14 mouse cellular contexts compared by ENCODE assay signal in genomic region chr11:118008843-118009242, GRCm38 (mm10). TPM values are rescaled to one million over a fixed set of nuclear protein-coding genes. Genes with fewer than 3 reads are reported as not detected.
DNase-seq lines count a peak whose midpoint lies in the region; ATAC-seq and TF ChIP-seq lines count a peak whose summit lies in the region.
"Had no signal": no experiment of that assay in that cellular context is flagged by ENCODE, and none has a peak within 500 bp of the region (broad histone marks: within the 10 kb centered on the region; RNA-seq: fewer than 3 reads in every experiment).

No protein-coding gene starts in this region.

- peak overlapping the region; percentile 38; the same call in 1 of the 2 replicates for H3K9ac ChIP-seq in heart, embryonic 14.5 days (ENCODE audit: low read length)
- H3K9ac ChIP-seq in liver, embryonic 13.5 days: peak overlapping the region; percentile 42; the same call in 1 of the 2 replicates
- peak overlapping the region; percentile 35; the same call in 1 of the 2 replicates for H3K9ac ChIP-seq in ES-E14 (ENCODE audit: insufficient read depth, low read depth, low read length, poor library complexity, severe bottlenecking)
- H3K9ac ChIP-seq in limb, embryonic 13.5 days: peak overlapping the region; percentile 39; the same call in 1 of the 2 replicates

- DNase-seq in heart, postnatal 25 days (ENCODE audit: low spot score): no peak
- DNase-seq in liver, embryonic 13.5 days: no peak
- DNase-seq in liver (no peak), ES-E14 (ENCODE audit: low read depth, low spot score) (no peak)
- no peak for DNase-seq in gastrocnemius, adult 8-10 months (ENCODE audit: low spot score in 2 of 2)
- DNase-seq: cerebellum, adult 11 months; gastrocnemius, postnatal 36 days; kidney, adult 11 months; spleen, adult 18-20 months; thymus, adult 18-20 months had no signal

- no peaks in the 10 kb centered on the region for H3K27me3 ChIP-seq in heart, embryonic 14.5 days (ENCODE audit: control insufficient read depth, insufficient read depth, low read length)
- no peaks in the 10 kb centered on the region for H3K27me3 ChIP-seq in liver, embryonic 13.5 days
- H3K27me3 ChIP-seq in limb, embryonic 13.5 days: no peaks in the 10 kb centered on the region

- ATAC-seq in heart, embryonic 14.5 days (ENCODE audit: insufficient number of reproducible peaks, insufficient read depth, low FRiP score, low read depth): no peak
- no peak for ATAC-seq in liver, embryonic 13.5 days (ENCODE audit: low read depth)
- no peak for ATAC-seq in limb, embryonic 13.5 days (ENCODE audit: low FRiP score, low read depth)
- ATAC-seq in monocyte, adult 5-6 weeks (replicated peaks; ENCODE audit: insufficient number of reproducible peaks, low FRiP score, low TSS enrichment, poor library complexity, severe bottlenecking): no peak
- ATAC-seq: forebrain, embryonic 16.5 days had no signal

- no peak overlapping the region for H3K4me3 ChIP-seq in heart, embryonic 14.5 days (ENCODE audit: control insufficient read depth in 1 of 2, insufficient read depth in 1 of 2, low read depth in 1 of 2, low read length in 2 of 2)
- H3K4me3 ChIP-seq in liver, embryonic 13.5 days (replicated peaks): no peak overlapping the region
- H3K4me3 ChIP-seq in ES-E14 (ENCODE audit: insufficient read depth in 1 of 2, low read depth in 1 of 2, low read length in 2 of 2, poor library complexity in 1 of 2, severe bottlenecking in 1 of 2): peak overlapping the region; percentile 31 to 38; a peak in 3 of 4 replicates
- H3K4me3 ChIP-seq in limb, embryonic 13.5 days: no peak overlapping the region

- no peaks in the 10 kb centered on the region for H3K9me3 ChIP-seq in heart, embryonic 14.5 days (ENCODE audit: control insufficient read depth, low read length)
- no peaks in the 10 kb centered on the region for H3K9me3 ChIP-seq in liver, embryonic 13.5 days (replicated peaks)
- no peaks in the 10 kb centered on the region for H3K9me3 ChIP-seq in ES-E14 (ENCODE audit: control insufficient read depth, insufficient read depth, low read depth, low read length)
- H3K9me3 ChIP-seq in limb, embryonic 13.5 days: no peaks in the 10 kb centered on the region

- H3K4me2 ChIP-seq in heart, embryonic 14.5 days (ENCODE audit: low read length): 0 out of 2 replicates have a peak overlapping the region, but pooled peaks have one; percentile 4
- no peak overlapping the region for H3K4me2 ChIP-seq in liver, embryonic 13.5 days
- no peak overlapping the region for H3K4me2 ChIP-seq in limb, embryonic 13.5 days (replicated peaks)

- intact Hi-C loops in heart, postnatal 25 days (cut with DNase I): no loop called here

- in situ Hi-C loops in ES-E14 (cut with MboI; ENCODE audit: low sequenced_read_pairs in 2 of 2, unreplicated experiment in 2 of 2): no loop called here

- peaks cover 30 to 36% of the 10 kb centered on the region in 2 experiments for H3K4me1 ChIP-seq in heart, embryonic 14.5 days (ENCODE audit: control insufficient read depth in 2 of 2, insufficient read depth in 2 of 2, low read length in 2 of 2)
- peaks cover 66% of the 10 kb centered on the region for H3K4me1 ChIP-seq in liver, embryonic 13.5 days (replicated peaks)
- H3K4me1 ChIP-seq in ES-E14 (ENCODE audit: control insufficient read depth in 2 of 2, insufficient read depth in 2 of 2, low read length in 2 of 2, poor library complexity in 1 of 2): peaks cover 44 to 45% of the 10 kb centered on the region in 2 experiments
- H3K4me1 ChIP-seq in limb, embryonic 13.5 days: peaks cover 24% of the 10 kb centered on the region

- H3K36me3 ChIP-seq in heart, embryonic 14.5 days (ENCODE audit: control insufficient read depth, insufficient read depth, low read length): peaks cover 42% of the 10 kb centered on the region
- peaks cover 83% of the 10 kb centered on the region for H3K36me3 ChIP-seq in liver, embryonic 13.5 days
- peaks cover 21% of the 10 kb centered on the region for H3K36me3 ChIP-seq in ES-E14 (ENCODE audit: control insufficient read depth, insufficient read depth, low read length, poor library complexity, severe bottlenecking)
- H3K36me3 ChIP-seq in limb, embryonic 13.5 days: peaks cover 55% of the 10 kb centered on the region

- 68% methylated on average over 8 of the region's 8 CpGs for WGBS in heart, embryonic 14.5 days
- WGBS in liver, embryonic 13.5 days (ENCODE audit: insufficient replicate concordance): 85% methylated on average over 8 of the region's 8 CpGs
- 78% methylated on average over 8 of the region's 8 CpGs for WGBS in limb, embryonic 13.5 days

- peak overlapping the region; percentile 51 to 72 for H3K27ac ChIP-seq in heart, embryonic 14.5 days (replicated peaks in 1 of 2; ENCODE audit: control insufficient read depth in 1 of 2, insufficient read depth in 1 of 2, low read depth in 2 of 2, low read length in 2 of 2)
- H3K27ac ChIP-seq in liver, embryonic 13.5 days: peak overlapping the region; percentile 50; the same call in 1 of the 2 replicates
- H3K27ac ChIP-seq in ES-E14 (ENCODE audit: insufficient read depth, low read depth, low read length, poor library complexity, severe bottlenecking): peak overlapping the region; percentile 47; the same call in 1 of the 2 replicates
- 0 out of 2 replicates have a peak overlapping the region, but pooled peaks have one; percentile 3 for H3K27ac ChIP-seq in limb, embryonic 13.5 days

TF ChIP-seq in ES-E14, 5 proteins besides CTCF, POLR2A, EP300 and RAD21:
- TF ChIP-seq CHD2 (IDR thresholded peaks at IDR 0.05; ENCODE audit: low read depth, low read length) (no peak), HCFC1 (IDR thresholded peaks at IDR 0.05; ENCODE audit: borderline replicate concordance, insufficient read depth, low read length) (no peak)

RNA-seq across cellular contexts. Expression of gene Pgs1, which starts 22.8 kb away (rescaled TPM):
- polyA plus RNA-seq in heart, embryonic 14.5 days (2014; fragmentation: Nextera tagmentation; extraction: Ambion mirVana): 23.1 TPM in 2 replicates
- total RNA-seq in heart, postnatal 25 days (2021): 10 to 100 TPM; 18.1 to 18.2 TPM
- 18.1 and 19.4 TPM in 2 replicates for polyA plus RNA-seq in liver, embryonic 13.5 days (2015; fragmentation: Nextera tagmentation; extraction: Ambion mirVana)
- 95.2 and 101 TPM in 2 replicates for total RNA-seq in ES-E14 (2012; rRNA removed)
- 34.4 and 35.7 TPM in 2 replicates for polyA plus RNA-seq in limb, embryonic 13.5 days (2015; fragmentation: Nextera tagmentation; extraction: Ambion mirVana)
- total RNA-seq in gastrocnemius, adult 8-10 months (2022): 10 to 100 TPM; 16.9 to 23.0 (median 19.1) TPM
- total RNA-seq in monocyte, adult 5-6 weeks (2017): 20.4 to 31.7 TPM (median 30.1 TPM) in 3 replicates

RNA-seq across cellular contexts. Expression of gene Socs3, which starts 39.0 kb away (rescaled TPM):
- 2.0 and 2.3 TPM in 2 replicates for polyA plus RNA-seq in heart, embryonic 14.5 days (2014; fragmentation: Nextera tagmentation; extraction: Ambion mirVana)
- 1 to 10 TPM; 5.2 to 6.3 TPM for total RNA-seq in heart, postnatal 25 days (2021)
- polyA plus RNA-seq in liver, embryonic 13.5 days (2015; fragmentation: Nextera tagmentation; extraction: Ambion mirVana): 6.7 and 6.9 TPM in 2 replicates
- 69.8 and 78.6 TPM in 2 replicates for total RNA-seq in ES-E14 (2012; rRNA removed)
- polyA plus RNA-seq in limb, embryonic 13.5 days (2015; fragmentation: Nextera tagmentation; extraction: Ambion mirVana): 15.6 and 15.8 TPM in 2 replicates
- 1 to 10 TPM; 1.9 to 3.3 (median 2.5) TPM for total RNA-seq in gastrocnemius, adult 8-10 months (2022)
- total RNA-seq in monocyte, adult 5-6 weeks (2017): 67.9 to 84.4 TPM (median 70.9 TPM) in 3 replicates

Comparison
In these comparisons a context has a peak if more than half of its experiments do, and no peak if none do; other contexts are left out.
1. H3K27ac ChIP-seq: peak in every context shown above with its lines; median percentile 62 in heart, embryonic 14.5 days; 50 in liver, embryonic 13.5 days; 47 in ES-E14; 3 in limb, embryonic 13.5 days.
2. H3K4me3 ChIP-seq: peak in ES-E14 (2 of 2); none in heart, embryonic 14.5 days (0 of 2), liver, embryonic 13.5 days (single experiment) and limb, embryonic 13.5 days (single experiment).
3. Peak in every context shown above with its lines, with median percentiles within 50 percentile points of each other: H3K9ac ChIP-seq.